Comparison of ENCODE assay signal across 30 mouse cellular contexts in the genomic region with DNA sequence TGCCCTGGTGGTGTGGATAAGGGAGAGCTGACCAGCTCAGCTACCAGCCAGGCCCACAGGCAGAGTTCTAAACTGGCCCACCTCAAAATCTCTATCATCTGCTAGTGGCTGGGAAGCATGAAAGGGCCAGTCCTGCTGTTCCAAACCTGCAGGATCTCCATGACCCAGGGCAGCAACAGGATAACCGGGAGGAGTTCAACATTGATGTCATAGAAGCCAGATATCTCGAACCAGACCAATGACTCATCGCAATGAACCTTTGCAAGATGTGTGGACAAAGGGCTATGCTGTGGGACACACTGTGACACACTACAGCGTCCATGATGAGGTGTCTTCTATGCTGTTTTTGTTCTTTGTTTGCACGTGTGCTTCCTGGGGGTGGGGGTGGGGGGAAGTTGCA. TPM values are rescaled to one million over a fixed set of nuclear protein-coding genes. Genes with fewer than 3 reads are reported as not detected.
DNase-seq lines count a peak whose midpoint lies in the region; ATAC-seq and TF ChIP-seq lines count a peak whose summit lies in the region.
"Had no signal": no experiment of that assay in that cellular context is flagged by ENCODE, and none has a peak within 500 bp of the region (broad histone marks: within the 10 kb centered on the region; RNA-seq: fewer than 3 reads in every experiment).

No protein-coding gene starts in this region.

- H3K27ac ChIP-seq in liver, postnatal 0 days (ENCODE audit: low read depth), result no peak overlapping the region; the same call in 1 of the 2 replicates
- H3K27ac ChIP-seq in liver, embryonic 12.5 days, result no peak overlapping the region
- H3K27ac ChIP-seq in stomach, postnatal 0 days (replicated peaks), result no peak overlapping the region
- H3K27ac ChIP-seq: embryonic facial prominence, embryonic 10.5 days; embryonic facial prominence, embryonic 13.5 days; forebrain, embryonic 12.5 days; forebrain, embryonic 15.5 days; heart, adult 2 months; heart, embryonic 10.5 days; heart, embryonic 13.5 days; hindbrain, embryonic 13.5 days had no signal

- H3K27me3 ChIP-seq in liver, postnatal 0 days (ENCODE audit: insufficient read depth, low read length), result no peaks in the 10 kb centered on the region
- H3K27me3 ChIP-seq in liver, embryonic 12.5 days (replicated peaks), result peaks cover 23% of the 10 kb centered on the region
- no peaks in the 10 kb centered on the region for H3K27me3 ChIP-seq in stomach, postnatal 0 days (ENCODE audit: control insufficient read depth, insufficient read depth, low read length)
- H3K27me3 ChIP-seq: embryonic facial prominence, embryonic 13.5 days; forebrain, embryonic 12.5 days; forebrain, embryonic 15.5 days; heart, embryonic 13.5 days; hindbrain, embryonic 13.5 days; Patski had no signal

- no peaks in the 10 kb centered on the region for H3K9me3 ChIP-seq in liver, postnatal 0 days (ENCODE audit: low read length)
- no peaks in the 10 kb centered on the region for H3K9me3 ChIP-seq in liver, embryonic 12.5 days (replicated peaks)
- no peaks in the 10 kb centered on the region for H3K9me3 ChIP-seq in stomach, postnatal 0 days (ENCODE audit: control insufficient read depth, low read length)
- H3K9me3 ChIP-seq: embryonic facial prominence, embryonic 10.5 days; forebrain, embryonic 12.5 days; forebrain, embryonic 15.5 days; heart, embryonic 10.5 days; heart, embryonic 13.5 days; hindbrain, embryonic 13.5 days had no signal

- DNase-seq in adrenal gland, adult 2 months, result peak; percentile 55
- DNase-seq in adrenal gland, postnatal 36 days, result no peak
- no peak for DNase-seq in liver, postnatal 0 days
- peak; percentile 32 for DNase-seq in 416B (ENCODE audit: low read depth)
- DNase-seq in stomach, postnatal 0 days (ENCODE audit: low spot score), result no peak
- DNase-seq in spleen, postnatal 36 days (ENCODE audit: low spot score in 2 of 2), result no peak
- DNase-seq: adrenal gland, postnatal 10 days; cerebellum, adult 11-12 months; cerebellum, adult 8-10 months; cerebellum, postnatal 10 days; cerebellum, postnatal 36 days; embryo, embryonic 11 days; gastrocnemius, postnatal 25 days; heart, adult 2 months had no signal

- no peak overlapping the region for H3K9ac ChIP-seq in liver, postnatal 0 days (replicated peaks)
- no peak overlapping the region for H3K9ac ChIP-seq in liver, embryonic 12.5 days
- H3K9ac ChIP-seq in stomach, postnatal 0 days (ENCODE audit: low read length), result no peak overlapping the region
- H3K9ac ChIP-seq: embryonic facial prominence, embryonic 13.5 days; forebrain, embryonic 12.5 days; forebrain, embryonic 15.5 days; heart, embryonic 13.5 days; hindbrain, embryonic 13.5 days had no signal

- peak; percentile 21; the same call in 1 of the 2 replicates for TF ChIP-seq EP300 in liver, postnatal 0 days (IDR thresholded peaks at IDR 0.05; ENCODE audit: low read depth)
- TF ChIP-seq EP300 in stomach, postnatal 0 days (optimal IDR thresholded peaks at IDR 0.05), result no peak

- ATAC-seq in liver, postnatal 0 days, result peak; percentile 76
- no peak for ATAC-seq in liver, embryonic 12.5 days
- peak; percentile 72 for ATAC-seq in stomach, postnatal 0 days (ENCODE audit: low FRiP score, low TSS enrichment)
- ATAC-seq: forebrain, embryonic 15.5 days; hindbrain, embryonic 16.5 days; intestine, embryonic 16.5 days; Patski had no signal

- H3K36me3 ChIP-seq in liver, postnatal 0 days (replicated peaks; ENCODE audit: insufficient read depth, low read length), result no peaks in the 10 kb centered on the region
- H3K36me3 ChIP-seq in liver, embryonic 12.5 days, result no peaks in the 10 kb centered on the region
- no peaks in the 10 kb centered on the region for H3K36me3 ChIP-seq in stomach, postnatal 0 days (ENCODE audit: control insufficient read depth, insufficient read depth, low read length)
- H3K36me3 ChIP-seq: embryonic facial prominence, embryonic 10.5 days; embryonic facial prominence, embryonic 13.5 days; forebrain, embryonic 12.5 days; forebrain, embryonic 15.5 days; heart, embryonic 10.5 days; heart, embryonic 13.5 days; hindbrain, embryonic 13.5 days had no signal

- TF ChIP-seq CTCF in liver, postnatal 0 days (IDR thresholded peaks at IDR 0.05; ENCODE audit: low read depth), result no peak
- TF ChIP-seq CTCF in stomach, postnatal 0 days (IDR thresholded peaks at IDR 0.05; ENCODE audit: low read depth), result no peak

- H3K4me1 ChIP-seq in liver, postnatal 0 days (ENCODE audit: insufficient read depth), result peaks cover 9% of the 10 kb centered on the region
- peaks cover 8% of the 10 kb centered on the region; the same call in 1 of the 2 replicates for H3K4me1 ChIP-seq in liver, embryonic 12.5 days
- peaks cover 12% of the 10 kb centered on the region for H3K4me1 ChIP-seq in stomach, postnatal 0 days (replicated peaks; ENCODE audit: control insufficient read depth, insufficient read depth)

- no peak overlapping the region for H3K4me2 ChIP-seq in liver, postnatal 0 days (ENCODE audit: low read depth, low read length)
- no peak overlapping the region for H3K4me2 ChIP-seq in liver, embryonic 12.5 days
- H3K4me2 ChIP-seq in stomach, postnatal 0 days (replicated peaks; ENCODE audit: low read depth), result no peak overlapping the region
- H3K4me2 ChIP-seq: embryonic facial prominence, embryonic 13.5 days; forebrain, embryonic 12.5 days; forebrain, embryonic 15.5 days; heart, embryonic 13.5 days; hindbrain, embryonic 13.5 days had no signal

- no peak overlapping the region for H3K4me3 ChIP-seq in liver, postnatal 0 days (ENCODE audit: low read depth, low read length)
- H3K4me3 ChIP-seq in liver, embryonic 12.5 days, result no peak overlapping the region
- H3K4me3 ChIP-seq in stomach, postnatal 0 days (ENCODE audit: low read depth, low read length), result no peak overlapping the region
- H3K4me3 ChIP-seq: embryonic facial prominence, embryonic 10.5 days; embryonic facial prominence, embryonic 13.5 days; erythroblast, embryonic 14.5 days; forebrain, embryonic 12.5 days; forebrain, embryonic 15.5 days; heart, adult 2 months; heart, embryonic 10.5 days; heart, embryonic 13.5 days; hindbrain, embryonic 13.5 days had no signal

- WGBS in liver, postnatal 0 days (ENCODE audit: insufficient replicate concordance), result 41% methylated on average over 5 of the region's 5 CpGs
- 45% methylated on average over 5 of the region's 5 CpGs for WGBS in liver, embryonic 12.5 days (ENCODE audit: insufficient replicate concordance)
- WGBS in stomach, postnatal 0 days, result 54% methylated on average over 5 of the region's 5 CpGs

RNA-seq across cellular contexts. Expression of a gene that starts 16.5 kb away (rescaled TPM):
- 10 to 100 TPM; 37.8 to 54.0 TPM for total RNA-seq in adrenal gland, adult 2 months (2021)
- 47.2 and 49.0 TPM in 2 replicates for polyA plus RNA-seq in adrenal gland, adult 2 months (2012; rRNA removed)
- 10 to 100 TPM; 38.0 to 56.7 TPM for total RNA-seq in adrenal gland, postnatal 36 days (2021)
- polyA plus RNA-seq in liver, postnatal 0 days (2015; fragmentation: Nextera tagmentation; extraction: Ambion mirVana), result 0.97 and 1.0 TPM in 2 replicates
- 2.8 and 3.6 TPM in 2 replicates for polyA plus RNA-seq in liver, embryonic 12.5 days (2016; fragmentation: Nextera tagmentation; extraction: Ambion mirVana)
- 15.6 and 17.0 TPM in 2 replicates for polyA plus RNA-seq in stomach, postnatal 0 days (2015; fragmentation: Nextera tagmentation; extraction: Ambion mirVana)

RNA-seq across cellular contexts. Expression of a gene that starts 26.8 kb away (rescaled TPM):
- under 1 TPM in 1 of 2 experiments, not detected in 1; 0.10 TPM for total RNA-seq in adrenal gland, adult 2 months (2021)
- 0.03 and 0.07 TPM in 2 replicates for polyA plus RNA-seq in adrenal gland, adult 2 months (2012; rRNA removed)
- total RNA-seq in adrenal gland, postnatal 36 days (2021), result not detected
- not detected in 2 replicates for polyA plus RNA-seq in liver, postnatal 0 days (2015; fragmentation: Nextera tagmentation; extraction: Ambion mirVana)
- polyA plus RNA-seq in liver, embryonic 12.5 days (2016; fragmentation: Nextera tagmentation; extraction: Ambion mirVana), result 0.05 and 0.08 TPM in 2 replicates
- polyA plus RNA-seq in stomach, postnatal 0 days (2015; fragmentation: Nextera tagmentation; extraction: Ambion mirVana), result 8.0 and 8.5 TPM in 2 replicates
- total RNA-seq: gastrocnemius, adult 8-10 months; gastrocnemius, postnatal 25 days; heart, adult 2 months; heart, postnatal 25 days; hematopoietic stem cell, adult 5-6 weeks had no signal
- polyA plus RNA-seq: cortical plate, adult 2 months; erythroblast, embryonic 14.5 days; forebrain, embryonic 15.5 days; heart, adult 2 months; heart, embryonic 13.5 days; Patski had no signal

RNA-seq across cellular contexts. Expression of a gene that starts 51.9 kb away (rescaled TPM):
- total RNA-seq in adrenal gland, adult 2 months (2021), result 100 to 1,000 TPM in 1 of 2 experiments, 10 to 100 TPM in 1; 92.9 to 112 TPM
- 114 and 118 TPM in 2 replicates for polyA plus RNA-seq in adrenal gland, adult 2 months (2012; rRNA removed)
- 100 to 1,000 TPM in 1 of 2 experiments, 10 to 100 TPM in 1; 70.0 to 103 TPM for total RNA-seq in adrenal gland, postnatal 36 days (2021)
- polyA plus RNA-seq in liver, postnatal 0 days (2015; fragmentation: Nextera tagmentation; extraction: Ambion mirVana), result 16.2 and 17.3 TPM in 2 replicates
- 10.0 and 11.0 TPM in 2 replicates for polyA plus RNA-seq in liver, embryonic 12.5 days (2016; fragmentation: Nextera tagmentation; extraction: Ambion mirVana)
- 29.8 and 39.0 TPM in 2 replicates for polyA plus RNA-seq in stomach, postnatal 0 days (2015; fragmentation: Nextera tagmentation; extraction: Ambion mirVana)

RNA-seq across cellular contexts. Expression of a gene that starts 53.0 kb away (rescaled TPM):
- under 1 TPM in 1 of 2 experiments, not detected in 1; 0.21 TPM for total RNA-seq in adrenal gland, adult 2 months (2021)
- 0.17 and 0.25 TPM in 2 replicates for polyA plus RNA-seq in adrenal gland, adult 2 months (2012; rRNA removed)
- not detected for total RNA-seq in adrenal gland, postnatal 36 days (2021)
- polyA plus RNA-seq in liver, postnatal 0 days (2015; fragmentation: Nextera tagmentation; extraction: Ambion mirVana), result 0.08 and 0.17 TPM in 2 replicates
- 0.06 TPM in 1 of 2 replicates, not detected in the other for polyA plus RNA-seq in liver, embryonic 12.5 days (2016; fragmentation: Nextera tagmentation; extraction: Ambion mirVana)
- 1.6 and 1.7 TPM in 2 replicates for polyA plus RNA-seq in stomach, postnatal 0 days (2015; fragmentation: Nextera tagmentation; extraction: Ambion mirVana)
- total RNA-seq: gastrocnemius, adult 8-10 months; gastrocnemius, postnatal 25 days; heart, adult 2 months; hematopoietic stem cell, adult 5-6 weeks had no signal
- polyA plus RNA-seq: erythroblast, embryonic 14.5 days; forebrain, embryonic 15.5 days; hindbrain, embryonic 13.5 days; hindbrain, embryonic 16.5 days had no signal

Comparison
In these comparisons a context has a peak if more than half of its experiments do, and no peak if none do; other contexts are left out.
1. DNase-seq: peak in adrenal gland, adult 2 months (single experiment) and 416B (single experiment); none in adrenal gland, postnatal 36 days (0 of 2), liver, postnatal 0 days (single experiment), stomach, postnatal 0 days (single experiment) and spleen, postnatal 36 days (0 of 2).